Mouse (Mus musculus): Measurements from ENCODE around the gene March4.

Gene March4

DNA sequence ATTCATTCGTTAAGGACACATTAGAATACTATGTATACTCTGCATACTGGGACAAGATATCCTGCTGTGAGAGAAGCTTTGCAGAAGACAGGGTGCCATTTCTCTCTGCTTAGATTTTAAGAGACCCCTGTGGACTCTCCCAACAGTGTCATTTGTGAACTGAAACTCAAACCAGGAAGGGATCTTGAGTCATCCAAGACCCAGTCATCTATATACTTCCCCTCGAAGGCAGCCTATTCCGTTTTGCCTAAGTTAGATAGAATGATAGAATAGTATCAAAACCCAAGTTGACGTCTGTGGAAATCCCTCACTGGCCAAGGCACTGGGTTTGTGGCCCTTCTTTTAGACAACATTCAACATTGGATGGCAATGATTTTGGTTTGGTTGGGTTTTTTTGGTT is 7.5 kb downstream of the March4 start:
- DNase-seq, result no peak

DNA sequence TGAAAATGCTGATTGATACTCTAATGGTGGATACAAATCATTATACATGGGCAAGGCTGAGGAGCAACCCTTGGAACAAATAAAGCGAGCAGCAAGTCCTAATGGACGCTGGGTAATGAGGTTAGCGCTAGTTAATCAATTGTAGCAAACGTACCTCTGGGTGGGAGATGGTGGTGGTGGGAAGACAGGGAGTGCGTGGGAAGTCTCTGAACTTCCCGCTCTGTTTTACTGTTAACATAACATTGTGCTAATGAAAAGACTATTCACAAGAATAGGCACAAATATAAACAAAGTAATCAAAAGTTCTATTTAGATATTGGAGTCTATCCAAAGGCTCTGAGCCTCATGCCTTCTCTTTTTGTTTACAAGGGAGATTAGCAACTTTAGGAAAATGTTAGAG is 13.1 kb downstream of the March4 start:
- no peak for DNase-seq

DNA sequence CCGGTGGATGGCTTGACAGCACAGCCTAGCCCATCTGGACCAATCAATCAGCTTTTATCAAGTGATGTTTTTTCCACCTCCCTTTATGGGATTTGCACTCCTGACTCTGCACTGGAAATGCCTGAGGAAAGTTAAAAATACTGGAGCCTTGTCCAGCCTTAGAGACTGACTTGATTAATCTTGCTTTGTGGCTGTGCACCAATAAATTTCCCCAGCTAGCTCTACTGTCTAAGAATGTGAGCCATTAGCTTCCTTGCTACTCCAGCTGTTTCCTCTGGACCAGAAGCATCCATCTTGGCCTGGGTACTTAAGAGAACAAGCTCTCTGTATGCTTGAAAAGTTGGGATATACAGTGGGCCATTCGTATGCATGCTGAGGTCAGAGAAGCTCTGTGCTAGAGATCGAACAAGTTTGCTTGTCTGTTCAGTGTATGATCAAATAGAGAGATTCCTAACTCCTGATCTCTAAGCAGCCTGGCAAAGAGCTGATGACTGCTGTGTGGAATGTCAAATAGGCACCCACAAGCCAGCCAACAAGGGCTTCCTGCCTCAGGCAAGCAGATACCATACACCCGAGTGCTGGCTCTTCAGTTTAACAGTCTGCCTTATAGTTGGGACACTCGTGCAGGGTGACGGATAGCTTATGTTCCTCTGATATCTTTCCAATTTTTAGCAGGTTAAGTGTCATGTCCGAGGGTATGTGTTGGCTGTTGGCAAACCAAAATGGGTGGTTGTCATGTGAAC is 25.8 kb downstream of the March4 start:
- DNase-seq, result no peak

DNA sequence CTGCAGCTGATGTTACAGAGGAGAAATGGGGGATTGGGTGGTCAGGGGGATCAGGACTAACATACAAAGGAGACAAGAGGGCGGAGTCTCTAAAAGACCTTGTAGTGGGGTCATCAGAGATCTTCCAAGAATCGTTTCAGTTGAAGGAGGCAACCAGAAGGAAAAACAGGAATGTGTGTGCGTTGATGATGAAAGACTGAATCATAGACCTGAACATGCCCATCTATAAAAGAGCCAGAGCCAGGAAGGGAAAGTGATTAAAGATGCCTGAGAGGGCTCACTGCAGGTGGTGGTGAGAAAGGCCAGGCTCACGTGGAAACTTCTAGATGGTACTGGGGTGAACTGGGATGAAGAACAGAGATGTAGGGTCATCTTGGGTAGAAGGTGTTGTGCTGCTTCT is 27.2 kb downstream of the March4 start:
- DNase-seq, result no peak

DNA sequence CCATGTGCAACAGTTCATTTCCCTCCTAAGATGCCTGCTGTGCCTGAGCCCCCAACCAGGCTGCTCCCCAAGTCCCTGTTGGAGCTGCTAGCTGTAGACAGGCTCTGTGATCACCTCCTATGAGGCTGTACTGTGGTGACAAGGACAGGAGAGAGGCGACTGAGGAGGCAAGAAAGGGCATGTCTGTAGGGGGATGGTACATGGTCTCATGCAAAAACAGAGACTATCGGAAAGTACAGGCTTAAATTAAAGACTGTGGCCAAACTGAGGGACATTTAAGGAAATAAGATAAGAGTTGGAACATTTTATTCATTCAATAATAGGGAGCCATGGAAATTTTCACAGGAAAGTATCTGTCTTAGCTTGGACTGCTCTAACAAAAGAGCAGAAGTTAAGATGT is 29.1 kb downstream of the March4 start:
- DNase-seq, result no peak

DNA sequence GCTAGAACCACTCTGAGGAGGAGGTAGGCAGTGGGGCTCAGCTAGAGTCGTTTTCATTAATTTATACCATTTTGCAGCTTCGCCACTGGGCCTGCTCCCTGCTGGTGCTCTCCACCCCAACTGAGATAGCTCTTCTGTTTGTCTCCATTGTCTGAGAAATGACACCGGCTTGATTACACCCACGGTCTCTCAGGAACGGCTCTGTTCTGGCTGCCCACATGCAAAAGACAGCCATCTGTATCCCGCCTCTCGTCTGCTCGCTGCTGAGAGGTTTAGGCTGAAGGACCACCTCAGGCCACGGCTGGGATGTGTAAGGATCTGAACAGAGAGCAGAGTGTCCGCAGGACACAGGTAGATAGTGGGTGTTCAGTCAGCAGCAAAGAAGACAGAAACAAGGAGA is 30.5 kb downstream of the March4 start:
- DNase-seq, result no peak

DNA sequence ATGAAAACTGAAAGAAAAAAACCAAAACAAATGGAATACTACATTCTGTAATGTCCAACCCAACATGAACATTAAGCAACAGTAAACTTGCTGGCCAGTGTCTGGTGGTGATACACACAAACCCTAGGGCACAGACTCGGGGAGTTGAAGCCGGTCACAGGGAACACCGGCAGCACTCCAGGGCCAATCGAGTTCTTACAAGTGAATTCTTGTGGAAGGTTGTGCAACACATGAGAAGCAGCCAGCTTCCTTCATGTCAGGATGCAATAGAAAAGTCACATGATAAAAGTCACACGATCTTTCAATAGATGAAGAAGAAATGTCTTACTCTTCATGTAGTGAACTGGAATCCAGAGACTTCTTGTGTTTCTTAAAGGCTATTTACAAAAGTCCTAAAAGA is 39.1 kb downstream of the March4 start:
- DNase-seq, result peak; percentile 18

DNA sequence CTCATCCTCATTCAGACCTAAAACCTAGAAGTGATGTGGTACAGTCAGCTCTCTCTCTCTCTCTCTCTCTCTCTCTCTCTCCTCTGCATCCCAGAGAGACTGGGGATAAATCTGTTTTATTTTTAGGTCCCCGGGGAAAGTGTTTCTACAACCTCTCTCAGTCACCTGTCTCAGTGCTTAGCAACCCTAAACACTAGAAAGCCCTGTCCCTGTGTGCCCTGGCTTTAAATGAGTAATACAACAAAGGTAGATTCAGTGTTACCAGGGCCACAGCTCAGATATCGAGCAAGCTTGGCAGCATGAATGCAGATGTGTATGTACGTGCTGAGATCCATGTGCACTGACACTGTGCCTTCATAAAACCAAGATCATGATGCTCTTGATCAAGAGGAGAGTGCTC is 43.3 kb downstream of the March4 start:
- DNase-seq, result no peak

DNA sequence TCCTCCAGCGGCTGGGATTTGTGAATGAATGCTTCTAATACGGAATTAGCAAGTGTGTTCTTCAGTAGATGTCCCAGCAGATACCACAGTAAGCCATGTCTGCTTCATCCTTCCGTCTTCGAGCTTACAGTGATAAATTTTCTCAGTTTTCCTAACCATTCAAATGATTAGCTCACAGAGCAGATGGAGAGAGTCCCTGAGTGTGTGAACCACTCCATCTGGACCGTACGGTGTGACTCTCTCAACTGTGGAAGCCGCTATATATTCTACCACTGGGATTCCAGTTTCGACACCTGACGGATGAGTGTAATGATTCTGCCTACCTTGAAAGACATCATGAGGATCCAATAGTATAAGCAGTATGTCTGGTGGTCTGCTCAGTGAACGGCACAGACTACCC is 44.1 kb downstream of the March4 start:
- DNase-seq, result no peak

DNA sequence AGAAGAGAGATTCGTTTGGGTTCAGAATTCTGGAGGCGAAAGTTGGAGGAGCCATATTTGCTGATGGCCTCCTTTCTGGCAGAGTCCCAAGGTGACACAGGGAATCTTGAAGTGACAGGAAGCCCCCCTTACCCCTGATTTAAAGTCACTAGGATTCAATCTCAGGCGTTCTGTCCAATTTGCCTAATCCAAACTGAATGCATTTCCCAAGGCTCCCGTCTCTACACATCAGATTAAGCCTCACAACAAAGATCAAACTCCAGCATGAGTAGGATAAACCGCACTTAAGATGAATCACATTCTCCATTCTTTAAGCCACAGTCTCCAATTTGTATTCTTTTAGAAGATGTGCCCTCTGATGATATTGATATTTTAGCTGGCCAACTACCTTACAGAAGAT is 45.4 kb downstream of the March4 start:
- no peak for DNase-seq

DNA sequence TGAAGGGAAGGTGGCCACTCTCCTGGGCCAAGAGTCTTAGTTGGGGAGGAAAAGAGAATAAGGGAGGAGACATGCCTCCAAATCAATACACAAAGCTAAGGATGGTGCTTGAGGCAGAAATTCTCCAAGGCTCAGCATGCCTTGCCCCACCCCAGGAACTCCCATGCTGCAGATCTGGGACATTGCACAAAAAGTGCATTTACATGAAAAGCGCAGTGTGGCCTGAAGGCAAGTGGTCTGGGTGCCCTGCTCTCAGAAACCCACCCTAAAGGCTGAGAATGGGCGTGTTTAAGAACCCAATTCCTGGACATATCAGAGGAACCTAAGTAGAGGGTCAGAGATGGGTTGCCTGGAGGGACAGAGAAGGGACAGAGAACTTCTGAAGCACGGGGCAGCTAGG is 45.9 kb downstream of the March4 start:
- DNase-seq, result no peak

DNA sequence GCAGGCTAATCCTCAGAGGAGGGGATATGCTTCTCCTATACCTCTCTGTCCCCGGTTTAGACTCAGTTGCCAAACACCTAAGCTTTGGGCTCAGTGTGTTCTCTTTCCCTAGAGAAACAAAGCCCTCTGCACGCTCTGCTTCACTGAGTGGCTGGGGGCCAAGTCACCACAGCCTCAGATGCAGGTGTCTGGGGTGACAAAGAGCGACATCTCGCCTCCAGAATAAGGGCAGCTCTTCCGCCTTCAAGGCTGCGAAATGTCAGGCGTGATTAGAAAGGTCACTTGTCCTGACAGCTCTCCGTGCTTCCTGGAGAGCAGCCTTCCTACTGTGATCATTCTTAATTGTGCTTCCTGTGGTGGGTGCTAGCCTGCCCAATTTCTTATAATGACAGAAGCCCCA is 46.5 kb downstream of the March4 start:
- DNase-seq, result no peak

DNA sequence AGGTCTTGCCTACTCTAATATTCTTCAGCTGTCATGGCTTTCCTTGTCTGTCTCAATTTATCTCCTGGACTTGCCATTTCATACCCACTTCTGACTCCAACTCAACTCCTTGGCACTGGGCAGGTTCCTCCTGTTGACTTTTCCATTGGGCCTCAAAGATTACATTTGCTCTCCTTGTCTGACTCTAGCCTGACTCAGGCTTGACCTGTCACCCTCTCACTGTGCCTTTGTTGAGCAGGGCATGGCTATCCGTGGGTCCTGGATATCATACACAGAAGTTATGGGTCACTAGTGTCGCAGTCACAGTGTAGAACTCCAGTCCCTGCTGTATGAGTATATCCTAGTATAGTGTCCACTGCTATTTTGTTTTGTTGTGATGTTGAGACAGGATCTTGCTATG is 60.1 kb downstream of the March4 start:
- no peak for DNase-seq

DNA sequence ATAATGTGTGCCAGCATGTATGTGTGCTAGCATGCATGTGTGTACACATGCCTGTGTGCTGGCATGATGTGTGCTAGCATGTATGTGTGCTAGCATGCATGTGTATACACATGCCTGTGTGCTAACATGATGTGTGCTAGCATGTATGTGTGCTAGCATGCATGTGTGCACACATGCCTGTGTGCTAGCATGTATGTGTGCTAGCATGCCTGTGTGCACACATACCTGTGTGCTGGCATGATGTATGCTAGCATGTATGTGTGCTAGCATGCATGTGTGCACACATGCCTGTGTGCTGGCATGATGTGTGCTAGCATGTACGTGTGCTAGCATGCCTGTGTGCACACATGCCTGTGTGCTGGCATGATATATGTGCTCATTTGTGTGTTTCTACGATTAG is 67.7 kb downstream of the March4 start:
- no peak for DNase-seq

DNA sequence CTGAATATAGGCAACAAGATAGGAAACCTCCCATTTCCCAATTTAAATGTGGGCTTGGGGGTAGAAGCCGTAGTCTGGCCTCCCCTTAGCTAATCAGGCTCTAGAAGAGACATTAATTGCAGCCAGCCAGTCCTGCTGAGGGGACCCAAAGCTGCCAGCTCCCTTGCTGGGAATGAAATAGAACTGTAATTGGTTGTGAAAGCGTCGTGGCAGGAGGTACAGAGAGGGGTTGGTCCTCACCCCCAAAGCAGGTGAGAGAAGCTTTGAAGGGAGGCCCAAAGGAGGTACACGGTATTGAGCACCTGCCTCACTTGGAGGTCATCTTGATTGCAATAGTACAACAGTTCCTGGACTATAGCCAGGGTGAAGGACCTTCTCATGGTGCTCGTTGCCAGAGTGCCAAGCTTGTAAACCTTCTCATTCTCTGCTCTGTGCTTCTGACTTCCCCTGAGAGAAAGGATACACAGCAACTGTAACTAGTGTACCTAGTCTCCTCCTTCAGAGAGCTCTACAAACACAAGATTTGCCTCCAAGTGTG is 68.2 kb downstream of the March4 start:
- peak; percentile 27 for DNase-seq

DNA sequence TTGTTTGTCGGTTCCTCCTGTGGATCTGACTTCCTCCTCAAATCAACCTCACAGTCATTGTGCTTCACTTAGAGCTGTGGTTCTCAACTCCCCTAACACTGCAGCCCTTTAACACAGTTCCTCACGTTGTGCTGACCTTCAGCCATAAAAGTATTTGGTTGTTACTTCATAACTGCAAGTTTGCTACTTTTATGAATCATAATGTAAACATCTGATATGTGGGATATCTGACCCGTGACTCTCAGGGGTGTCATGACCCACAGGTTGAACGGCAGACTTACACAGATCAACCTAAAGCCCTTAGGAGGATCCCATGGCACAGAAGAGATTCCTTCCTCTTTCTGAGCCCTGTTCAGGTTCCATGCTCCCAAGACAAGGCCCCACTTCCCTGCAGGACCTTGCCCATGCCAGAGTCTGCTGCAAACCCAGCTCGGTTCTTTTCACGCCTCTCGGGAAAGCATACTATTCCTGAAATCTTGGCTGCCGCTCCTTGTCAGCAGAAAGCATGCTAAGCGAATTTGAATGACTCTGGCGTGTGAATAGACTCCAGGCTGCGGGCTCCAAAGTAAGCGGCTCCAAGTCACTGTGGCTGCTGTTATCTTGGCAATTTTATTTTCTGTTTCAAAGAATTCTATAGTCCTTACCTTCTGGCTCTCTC is 71.7 kb downstream of the March4 start:
- DNase-seq, result peak; percentile 15

DNA sequence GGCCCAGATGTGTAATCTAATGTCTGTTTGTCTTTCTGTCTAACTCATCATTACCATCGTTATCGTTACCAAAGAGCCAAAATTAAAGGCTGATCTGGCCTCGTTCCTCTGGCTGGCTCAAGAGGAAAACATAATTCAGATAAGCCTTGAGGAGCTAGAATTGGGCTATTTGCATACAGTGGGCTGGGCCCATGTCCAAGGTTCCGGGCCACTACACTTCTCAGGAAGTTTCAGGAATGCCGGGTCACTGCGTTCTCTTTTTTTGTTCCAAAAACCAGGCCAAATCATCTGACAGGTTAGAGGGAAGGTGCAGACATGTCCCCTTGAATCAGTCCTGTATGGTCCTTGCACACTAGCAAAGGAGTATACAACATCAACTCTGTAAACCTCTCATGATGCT is 74.2 kb downstream of the March4 start:
- peak; percentile 29 for DNase-seq

DNA sequence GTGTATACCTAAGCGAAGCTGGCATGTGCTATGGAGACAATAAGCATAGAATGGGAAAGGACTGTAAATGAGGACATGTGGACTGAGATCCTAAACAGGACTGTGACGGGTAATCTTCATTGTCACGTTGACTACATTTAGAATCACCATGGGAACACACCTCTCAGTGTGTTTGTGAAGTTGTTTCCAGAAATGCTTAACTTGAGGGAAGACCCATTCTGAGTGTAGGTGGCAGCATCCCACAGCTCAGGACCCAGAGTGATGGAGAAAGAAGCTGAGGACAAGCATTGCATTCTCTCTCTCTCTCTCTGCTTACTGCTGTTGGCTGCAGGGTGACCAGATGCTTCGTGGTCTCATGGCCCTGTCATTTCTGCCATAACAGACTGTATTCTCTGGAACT is 79.1 kb downstream of the March4 start:
- no peak for DNase-seq

DNA sequence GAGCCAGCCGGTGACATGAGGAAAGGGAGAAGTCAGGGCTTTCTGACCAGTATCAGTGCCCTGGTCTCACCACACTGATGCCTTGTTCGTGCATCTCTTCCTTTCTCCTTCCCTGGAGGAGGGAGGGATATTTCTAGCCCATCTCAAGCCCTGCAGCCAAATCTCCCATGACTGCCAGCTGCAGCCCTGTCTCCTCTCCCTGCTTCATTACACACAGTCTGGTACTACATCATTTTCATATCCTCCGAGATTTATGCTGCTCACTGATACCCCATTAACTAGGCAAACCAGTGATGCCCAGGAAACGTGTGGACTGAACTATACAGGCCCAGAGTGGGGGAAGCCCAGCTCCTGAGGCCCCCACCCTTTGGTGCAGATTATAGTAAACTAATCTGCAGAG is 80.8 kb downstream of the March4 start:
- no peak for DNase-seq

DNA sequence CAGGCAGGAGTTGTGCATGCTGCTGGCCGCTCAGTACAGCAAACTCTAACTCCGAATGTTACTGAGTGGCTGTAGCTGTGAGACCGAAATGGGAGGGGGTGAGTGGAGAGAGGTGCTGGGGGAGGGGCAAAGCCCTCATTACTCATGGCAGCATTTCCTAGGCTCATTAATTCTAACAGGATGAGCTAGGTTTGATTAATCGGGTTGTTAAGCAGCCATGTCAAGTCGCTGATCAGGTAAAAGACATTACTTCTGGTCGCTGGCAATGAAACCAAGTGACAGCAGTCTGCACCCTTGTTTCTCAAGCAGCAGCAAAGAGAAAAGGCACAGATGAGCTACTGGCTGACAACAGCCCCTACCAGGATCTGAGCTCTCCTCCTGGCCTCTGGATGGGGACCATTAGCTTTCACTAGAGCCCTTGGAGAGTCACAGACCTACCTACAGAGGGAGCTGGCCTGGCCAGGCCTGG is 82.0 kb downstream of the March4 start:
- DNase-seq, result no peak

DNA sequence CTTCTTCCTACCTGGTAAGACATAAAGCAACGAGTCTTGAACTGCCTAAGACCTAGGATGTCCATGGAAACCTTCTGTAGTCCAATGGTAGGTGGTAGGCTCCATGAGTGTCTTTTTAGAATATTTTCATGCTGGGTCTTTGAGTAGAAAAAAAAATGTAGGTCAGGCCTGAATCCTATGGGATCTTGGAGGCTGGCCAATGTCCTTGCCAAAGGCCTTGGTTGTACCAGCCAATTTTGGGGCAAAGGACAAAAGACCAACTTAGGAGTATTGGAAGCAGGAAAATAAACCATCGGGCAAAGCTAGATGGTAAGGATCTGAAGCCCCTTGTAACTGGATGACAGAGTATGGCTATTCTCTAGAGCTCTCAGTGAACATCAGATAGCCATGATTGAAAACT is 83.9 kb downstream of the March4 start:
- DNase-seq, result no peak

DNA sequence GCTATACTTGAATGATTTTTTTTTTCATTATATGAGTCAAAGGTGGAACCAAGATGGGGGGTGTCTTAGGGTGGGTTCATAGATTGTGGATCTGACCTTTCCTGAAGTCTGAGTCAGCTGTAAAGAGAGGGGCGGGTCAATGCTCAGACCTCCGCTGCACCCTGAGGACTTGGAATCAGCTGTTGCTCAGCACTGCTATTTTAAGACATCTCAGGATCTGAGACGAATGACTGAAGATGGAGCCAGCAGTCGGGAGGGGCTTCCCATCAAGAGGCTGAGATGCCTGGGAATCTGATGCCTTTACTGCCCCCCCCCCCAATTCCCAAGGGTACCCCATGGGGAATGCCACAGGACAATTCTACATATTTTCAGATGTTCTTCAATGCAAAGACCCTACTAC is 85.9 kb downstream of the March4 start:
- no peak for DNase-seq

DNA sequence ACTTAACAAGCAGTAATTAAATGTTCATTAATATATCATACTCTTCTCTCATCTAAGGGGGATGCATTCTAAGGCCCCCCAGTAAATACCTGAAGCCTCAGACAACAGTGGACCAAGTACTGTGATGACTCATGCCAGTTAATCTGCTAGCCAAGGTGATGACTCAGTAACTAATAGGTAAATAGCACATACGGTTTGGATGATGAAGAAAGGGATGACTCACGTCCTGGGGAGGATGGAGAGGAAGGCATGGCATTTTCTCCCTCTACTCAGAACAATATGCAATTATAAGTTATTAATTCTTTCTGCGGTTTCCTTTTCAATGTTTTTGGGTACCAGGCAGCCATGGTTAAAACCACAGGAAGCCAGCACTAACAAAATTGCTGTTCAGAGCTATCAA is 87.0 kb downstream of the March4 start:
- no peak for DNase-seq

DNA sequence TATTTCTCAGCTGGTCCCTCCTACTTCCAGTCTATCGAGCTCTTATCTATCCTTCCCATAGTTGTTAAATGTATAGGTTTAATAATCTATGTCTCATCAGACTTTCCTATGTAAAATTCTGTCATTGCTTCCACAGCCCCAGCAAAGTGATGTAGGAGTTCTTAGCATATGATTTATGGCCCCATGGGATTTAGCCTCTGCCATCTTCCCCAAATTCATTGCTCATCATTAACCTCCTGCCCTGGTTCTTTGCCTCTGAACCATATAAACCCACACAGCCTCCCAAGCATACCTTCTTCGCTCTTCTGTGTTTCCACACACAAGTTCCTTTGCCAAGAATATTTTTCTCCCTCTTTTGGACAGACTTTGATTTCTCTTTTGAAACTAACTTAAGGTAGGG is 94.0 kb downstream of the March4 start:
- DNase-seq, result no peak

DNA sequence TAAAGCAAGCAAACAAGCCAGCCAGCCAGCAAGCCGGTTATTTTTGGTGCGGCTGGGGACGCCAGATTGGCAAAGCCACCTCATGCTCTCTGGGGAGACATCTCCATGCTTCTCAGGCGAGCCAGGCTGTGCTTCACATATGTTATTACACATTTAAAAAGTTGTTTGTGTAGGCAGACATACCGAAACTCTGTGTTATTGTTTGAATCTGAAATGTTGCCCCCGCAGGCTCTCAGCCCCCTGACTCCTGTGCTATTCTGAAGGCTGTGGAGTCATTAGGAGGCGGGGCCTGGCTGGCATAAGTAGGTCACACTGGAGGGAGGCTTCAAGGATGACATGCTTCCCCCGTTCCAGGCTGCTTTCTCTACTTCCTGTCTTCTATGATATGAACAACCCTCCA is 97.6 kb downstream of the March4 start:
- DNase-seq, result peak; percentile 4

Measured in lung, postnatal 10 days (tissue).